Mouse (Mus musculus) NIH3T3 (cell line): ENCODE data around the gene Casq1.
A peak's percentile ranks its signal among the peaks of the same experiment; 100 is the strongest.

Source experiments
- DNase-seq: peaks from one replicate; pipeline ENCODE4 v3.0.0-alpha.2; 2012; ENCODE audit warnings: low read depth

Gene Casq1

GRCm38 (mm10) chr1:172205741-172206087, 14.0 kb downstream of the Casq1 start:
- peak; percentile 44 for DNase-seq

DNA sequence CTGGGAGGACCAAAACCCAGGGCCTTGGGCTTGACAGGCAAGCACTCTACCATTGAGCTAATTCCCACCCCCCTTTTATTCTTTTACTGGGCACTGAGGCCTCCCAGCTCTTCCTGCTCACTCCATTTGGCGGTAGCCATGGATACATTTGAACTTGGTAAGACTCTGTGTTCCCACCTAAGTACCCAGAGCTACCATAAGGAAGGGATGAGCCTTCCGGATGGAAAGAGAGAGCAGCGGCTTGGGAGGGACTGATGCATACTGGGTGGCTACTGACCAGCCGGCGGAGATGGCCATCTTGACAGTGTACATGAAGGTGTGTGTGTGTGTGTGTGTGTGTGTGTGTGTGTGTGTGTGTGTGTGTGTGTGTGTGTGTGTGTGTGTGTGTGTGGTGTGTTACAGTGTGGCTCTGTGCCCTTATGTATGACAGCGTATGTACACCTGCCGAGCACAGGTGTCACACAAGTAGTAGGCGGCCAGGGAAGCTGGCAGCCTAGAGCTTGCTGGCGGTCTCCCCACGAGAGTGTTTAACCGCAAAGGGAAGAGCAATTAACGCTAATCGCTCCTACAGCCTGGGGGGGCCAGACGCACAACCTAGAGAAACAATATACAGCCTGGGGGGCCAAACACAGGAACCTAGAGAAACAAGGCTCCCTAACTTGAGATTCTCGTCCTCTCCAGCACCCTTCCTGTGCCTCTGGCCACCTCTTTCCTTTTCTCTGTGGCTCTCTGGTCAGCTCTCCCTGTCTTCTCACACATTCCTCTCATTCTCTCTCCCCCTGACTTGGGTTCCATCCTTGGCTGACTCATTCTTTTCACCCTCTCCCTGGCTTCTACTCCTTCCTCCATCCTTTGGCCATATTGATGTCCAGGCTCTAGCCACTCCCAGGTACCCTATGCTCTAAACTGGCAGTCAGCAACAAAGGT, 14.6 kb downstream of the Casq1 start:
- peak; percentile 48 for DNase-seq

GRCm38 (mm10) chr1:172204033-172204813, 15.4 kb downstream of the Casq1 start:
- no peak for DNase-seq

GRCm38 (mm10) chr1:172203566-172203965, 16.1 kb downstream of the Casq1 start:
- no peak for DNase-seq

- no peak for DNase-seq
Measured at GRCm38 (mm10) chr1:172202894-172203522, 16.7 kb downstream of the Casq1 start.

DNA sequence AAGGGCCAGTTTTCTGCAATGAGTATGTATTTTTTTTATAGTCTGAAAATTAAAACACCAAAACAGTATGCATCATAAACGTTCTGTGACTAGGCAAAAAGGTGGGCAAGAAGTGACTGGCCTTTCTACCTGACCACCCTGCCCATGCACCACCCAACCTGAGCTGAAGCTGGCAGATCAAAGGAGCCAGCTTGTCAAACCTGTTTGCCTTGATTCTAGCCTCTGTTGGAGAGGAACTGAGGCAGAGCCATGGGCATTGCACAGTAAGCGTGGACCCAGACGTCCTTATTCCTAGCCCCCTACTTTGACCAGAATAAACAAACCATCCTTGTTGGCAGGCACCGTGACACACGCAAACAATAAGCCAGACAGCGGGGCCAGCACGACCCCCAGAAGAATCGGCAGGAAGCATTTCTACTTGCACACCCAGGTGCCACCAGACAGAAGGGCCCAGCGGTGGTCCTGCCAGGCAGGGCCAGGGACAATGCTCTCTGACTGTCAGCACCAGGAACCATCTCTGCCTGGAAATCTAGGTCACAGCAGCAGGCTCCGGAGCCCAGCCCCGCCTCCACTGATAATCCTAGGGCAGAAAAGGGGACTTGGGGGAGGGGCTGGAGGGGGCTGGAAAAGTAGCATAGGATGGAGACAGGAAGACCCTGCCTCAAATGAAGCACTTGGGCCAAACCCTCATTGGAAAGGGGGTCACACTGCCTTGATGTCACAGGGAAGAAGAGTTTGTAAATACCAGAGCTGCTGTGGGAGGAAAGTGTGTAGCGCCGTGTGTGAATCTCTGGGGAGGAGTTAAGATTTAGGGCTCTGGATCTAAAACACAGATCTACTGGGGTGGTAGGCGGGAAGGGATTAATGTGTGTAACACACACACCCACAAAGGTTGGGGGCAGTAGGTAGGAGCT, 17.4 kb downstream of the Casq1 start:
- DNase-seq = no peak

GRCm38 (mm10) chr1:172200871-172201447, 18.7 kb downstream of the Casq1 start:
- peak; percentile 41 for DNase-seq

GRCm38 (mm10) chr1:172200161-172200560, 19.5 kb downstream of the Casq1 start:
- DNase-seq = no peak

- DNase-seq = no peak
Measured at GRCm38 (mm10) chr1:172198996-172199395, 20.7 kb downstream of the Casq1 start.

DNA sequence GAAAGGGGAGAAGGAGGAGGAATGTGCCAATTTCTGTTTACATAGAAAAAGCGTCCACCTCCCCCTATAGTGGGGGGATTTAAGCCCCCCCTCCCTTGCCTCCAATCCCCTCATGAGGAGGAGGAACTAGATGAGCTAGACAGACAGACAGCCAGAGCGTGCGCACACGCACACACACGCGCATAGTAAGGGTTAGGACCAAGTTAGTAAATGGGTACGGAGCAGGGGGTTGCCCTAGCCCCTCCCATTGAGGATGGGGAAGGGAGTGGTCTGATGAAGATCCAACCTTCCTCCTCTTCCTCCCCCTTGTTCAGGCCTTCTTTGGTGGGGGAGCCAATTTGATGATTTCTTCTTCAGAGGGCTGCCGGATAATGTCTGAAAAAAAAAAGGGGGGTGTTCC, 21.4 kb downstream of the Casq1 start:
- DNase-seq = no peak

DNA sequence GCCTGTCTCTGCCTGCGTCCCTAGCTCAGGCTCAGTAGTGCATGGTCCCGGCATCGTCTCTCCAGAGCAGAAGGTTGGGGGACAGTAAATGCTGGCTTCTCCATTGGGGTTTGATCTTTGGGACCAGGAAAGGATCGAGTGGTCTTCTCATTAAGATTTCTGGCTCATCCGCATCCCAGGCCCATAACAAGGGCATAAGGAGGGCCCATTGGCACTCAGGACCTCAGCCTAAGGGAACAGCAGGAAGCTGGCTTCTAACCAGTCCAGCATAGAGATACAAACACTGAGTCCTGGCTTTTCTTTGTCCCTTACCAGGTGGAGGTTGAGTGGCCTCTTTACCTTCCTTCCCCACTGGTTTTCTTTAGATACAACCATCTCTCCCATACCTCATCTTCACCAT, 21.8 kb downstream of the Casq1 start:
- no peak for DNase-seq

- no peak for DNase-seq
Measured at GRCm38 (mm10) chr1:172197146-172197545, 22.5 kb downstream of the Casq1 start.

DNA sequence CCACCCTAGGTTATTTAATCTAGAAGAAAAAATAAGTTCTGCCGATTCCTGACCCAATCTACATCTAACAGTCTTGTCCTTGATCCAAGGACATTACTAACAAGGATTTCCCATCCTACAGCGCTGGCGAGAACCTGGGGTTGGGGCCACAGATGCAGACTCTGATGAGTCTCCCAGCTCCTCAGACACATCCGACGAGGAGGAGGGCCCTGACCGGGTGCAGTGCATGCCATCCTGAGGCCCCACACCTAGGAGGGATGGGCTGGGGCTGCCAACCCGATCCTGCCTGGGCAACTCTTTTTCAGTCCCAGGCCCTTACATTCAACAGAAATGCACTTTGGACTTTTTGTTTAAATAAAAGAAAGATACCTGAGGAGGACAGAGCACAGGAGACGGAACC, 25.2 kb downstream of the Casq1 start:
- DNase-seq = no peak

DNA sequence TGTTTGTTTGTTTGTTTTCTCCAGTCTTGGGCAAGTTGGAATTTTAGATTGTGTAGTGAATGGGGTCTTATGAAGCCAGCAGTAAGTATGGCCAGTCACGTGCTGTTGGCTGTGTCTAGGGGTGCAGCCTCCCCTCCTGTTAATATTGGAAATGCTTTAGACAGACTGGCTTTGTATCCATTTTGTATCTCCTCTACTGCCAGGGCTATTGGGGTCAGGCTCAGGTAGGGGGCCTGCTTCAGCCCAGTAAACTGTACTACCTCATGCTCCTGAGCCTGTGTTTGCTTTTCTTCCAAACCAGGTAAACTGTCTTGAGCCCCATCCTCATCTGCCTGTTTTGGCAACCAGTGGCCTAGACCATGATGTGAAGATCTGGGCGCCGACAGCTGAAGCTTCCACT, 27.5 kb downstream of the Casq1 start:
- no peak for DNase-seq

- no peak for DNase-seq
Measured at GRCm38 (mm10) chr1:172191578-172191977, 28.1 kb downstream of the Casq1 start.

DNA sequence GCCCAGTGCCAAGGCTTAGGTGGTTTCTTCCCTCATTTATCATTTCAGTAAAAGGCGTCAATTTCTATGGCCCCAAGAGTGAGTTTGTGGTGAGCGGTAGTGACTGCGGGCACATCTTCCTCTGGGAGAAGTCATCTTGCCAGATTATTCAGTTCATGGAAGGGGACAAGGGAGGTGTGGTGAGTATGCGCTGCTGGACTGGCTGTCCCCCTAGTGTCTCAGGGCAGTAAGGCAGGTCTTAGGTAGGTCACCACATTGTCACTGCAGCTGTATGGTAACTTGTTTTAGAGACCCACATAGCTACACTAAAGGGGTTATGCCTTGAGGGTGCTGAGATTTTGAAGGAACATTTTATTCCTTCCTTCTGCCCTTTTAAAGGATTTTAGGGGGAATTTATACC, 30.8 kb downstream of the Casq1 start:
- peak; percentile 17 for DNase-seq

- DNase-seq = peak; percentile 29
Measured at GRCm38 (mm10) chr1:172186401-172187289, 33.0 kb downstream of the Casq1 start.

GRCm38 (mm10) chr1:172183915-172184314, 35.8 kb downstream of the Casq1 start:
- no peak for DNase-seq

DNA sequence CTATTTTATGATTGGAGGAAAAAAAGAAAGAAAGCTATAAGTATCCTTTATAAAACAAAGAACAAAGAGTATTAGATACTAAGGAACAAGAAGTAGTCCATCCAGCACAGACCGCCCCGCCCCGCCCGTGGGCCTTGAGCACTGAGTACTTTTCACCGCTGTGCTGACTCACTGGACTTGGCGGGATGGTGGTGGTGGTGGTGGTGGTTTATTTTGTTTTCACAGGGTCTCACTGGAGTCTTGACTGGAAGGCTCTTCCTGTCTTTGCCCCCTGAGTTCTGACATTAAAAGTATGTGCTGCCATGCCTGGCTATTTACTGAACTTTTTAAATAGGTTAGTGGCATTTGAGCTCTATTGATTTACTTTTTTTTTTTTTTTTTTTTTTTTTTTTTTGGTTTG, 36.6 kb downstream of the Casq1 start:
- no peak for DNase-seq

DNA sequence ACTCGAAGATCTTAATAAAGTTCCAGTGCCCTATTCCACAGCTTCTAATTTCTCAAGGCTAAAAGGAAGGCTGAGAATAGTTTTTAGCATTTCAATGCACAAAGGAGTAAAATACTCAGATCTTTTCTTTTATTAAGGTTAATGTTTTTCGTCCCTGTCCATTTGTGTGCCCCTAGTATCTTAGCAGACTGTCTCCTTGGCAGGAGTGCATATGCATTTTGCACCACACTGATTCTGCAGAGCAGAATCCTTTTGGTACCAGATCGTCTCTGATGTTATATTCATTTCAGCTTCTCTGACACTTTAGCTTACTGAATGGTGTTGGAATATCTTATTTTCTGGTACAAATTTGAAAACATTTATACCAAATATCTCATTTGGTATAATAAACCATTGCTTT, 37.9 kb downstream of the Casq1 start:
- no peak for DNase-seq
